Mouse (Mus musculus) forebrain, embryonic 14.5 days (tissue): Measurements from ENCODE around the gene Cd82. TPM values are rescaled to one million over a fixed set of nuclear protein-coding genes. Genes with fewer than 3 reads are reported as not detected.

ENCODE experiments used
- ATAC-seq: fragments of 200-750 bp; cut with Nextera tagmentation; 2 replicates; pipeline ENCODE4 v1.8.0; 2017; ENCODE audit warnings: mild to moderate bottlenecking, moderate library complexity
- DNase-seq: peaks from one replicate; pipeline ENCODE4 v3.0.0-alpha.2; 2015; ENCODE audit warnings: low spot score
- H3K27ac ChIP-seq: fragments of 300-500 bp; sonication (generic); 2 replicates; pipeline ENCODE4 v1.5.1; 2014; ENCODE audit warnings: low read depth, mild to moderate bottlenecking, control low read depth, low read length, moderate library complexity
- H3K27me3 ChIP-seq: fragments of 300-500 bp; sonication (generic); replicated peaks from 2 replicates; pipeline ENCODE4 v1.6.1; 2014; ENCODE audit warnings: low read length, control low read depth, mixed read lengths; ENCODE audit not compliant: control insufficient read depth, insufficient read depth
- H3K36me3 ChIP-seq: fragments of 300-500 bp; sonication (generic); 2 replicates; pipeline ENCODE4 v1.6.1; 2014; ENCODE audit warnings: low read length, control low read depth; ENCODE audit not compliant: control insufficient read depth, insufficient read depth
- H3K4me1 ChIP-seq: fragments of 300-500 bp; sonication (generic); 2 replicates; pipeline ENCODE4 v1.6.1; 2014; ENCODE audit warnings: antibody characterized with exemption, low read length, control low read depth; ENCODE audit not compliant: control insufficient read depth, insufficient read depth
- H3K4me2 ChIP-seq: fragments of 300-500 bp; sonication (generic); 2 replicates; pipeline ENCODE4 v1.6.1; 2014; ENCODE audit warnings: mild to moderate bottlenecking, control low read depth, low read length
- H3K4me3 ChIP-seq: fragments of 300-500 bp; sonication (generic); 2 replicates; pipeline ENCODE4 v1.5.1; 2014; ENCODE audit warnings: low read depth, low read length, control low read depth
- H3K9ac ChIP-seq: fragments of 300-500 bp; sonication (generic); 2 replicates; pipeline ENCODE4 v1.6.1; 2014; ENCODE audit warnings: mild to moderate bottlenecking, low read length, control low read depth, moderate library complexity
- H3K9me3 ChIP-seq: fragments of 300-500 bp; sonication (generic); replicated peaks from 2 replicates; pipeline ENCODE4 v1.6.1; 2016; ENCODE audit warnings: low read length, control low read depth, mixed read lengths; ENCODE audit not compliant: control insufficient read depth
- WGBS: fragments of 180-500 bp; shearing (Covaris S2); extraction: QIAGEN DNeasy Blood & Tissue Kit; methylation state at CpG from one replicate; pipeline ENCODE4 v1.1.7; 2014; 5-methylcytosine and 5-hydroxymethylcytosine counted together
- polyA plus RNA-seq: library from polyadenylated mRNA; unstranded; fragments of >200 nt; fragmentation: Nextera tagmentation; extraction: Ambion mirVana; gene quantifications from 2 replicates; pipeline ENCODE4 v1.2.1, GENCODE M21; 2014

Cd82 gene
- polyA plus RNA-seq, 1 experiment from 2014 or later = 16.8 TPM

GRCm38 (mm10) chr2:93451219-93451938 lies 11.6 kb downstream of the Cd82 start:
- H3K27me3 ChIP-seq = no peaks in the 10 kb centered on the region
- DNase-seq = no peak
- no peak overlapping the region for H3K27ac ChIP-seq
- no peaks in the 10 kb centered on the region for H3K9me3 ChIP-seq
- H3K36me3 ChIP-seq = no peaks in the 10 kb centered on the region
- H3K4me2 ChIP-seq = no peak overlapping the region
- ATAC-seq = no peak
- WGBS = 70% methylated on average over 6 of the region's 6 CpGs
- H3K4me1 ChIP-seq = no peaks in the 10 kb centered on the region
- no peak overlapping the region for H3K9ac ChIP-seq
- no peak overlapping the region for H3K4me3 ChIP-seq

- Histone ChIP-seq H3K4me1 (no peaks in the 10 kb centered on the region), H3K4me3 (no peak overlapping the region), H3K27ac (no peak overlapping the region), H3K9me3 (no peaks in the 10 kb centered on the region), H3K36me3 (no peaks in the 10 kb centered on the region), H3K9ac (no peak overlapping the region), H3K4me2 (no peak overlapping the region), H3K27me3 (no peaks in the 10 kb centered on the region)
- WGBS = 91% methylated on average over 7 of the region's 7 CpGs
- no peak for ATAC-seq
- DNase-seq = no peak
Measured at GRCm38 (mm10) chr2:93450695-93451094, 12.2 kb downstream of the Cd82 start.

- no peaks in the 10 kb centered on the region for H3K36me3 ChIP-seq
- no peak for DNase-seq
- no peaks in the 10 kb centered on the region for H3K4me1 ChIP-seq
- H3K4me2 ChIP-seq = no peak overlapping the region
- H3K9ac ChIP-seq = no peak overlapping the region
- ATAC-seq = no peak
- no peak overlapping the region for H3K27ac ChIP-seq
- WGBS = 64% methylated on average over 2 of the region's 2 CpGs
- no peaks in the 10 kb centered on the region for H3K27me3 ChIP-seq
- no peaks in the 10 kb centered on the region for H3K9me3 ChIP-seq
- H3K4me3 ChIP-seq = no peak overlapping the region
Measured at GRCm38 (mm10) chr2:93449657-93450056, 13.3 kb downstream of the Cd82 start.

GRCm38 (mm10) chr2:93448774-93449173 lies 14.2 kb downstream of the Cd82 start:
- Histone ChIP-seq H3K27ac (no peak overlapping the region), H3K4me1 (no peaks in the 10 kb centered on the region), H3K4me3 (no peak overlapping the region), H3K9me3 (no peaks in the 10 kb centered on the region), H3K9ac (no peak overlapping the region), H3K27me3 (no peaks in the 10 kb centered on the region), H3K36me3 (no peaks in the 10 kb centered on the region), H3K4me2 (no peak overlapping the region)
- DNase-seq (no peak), ATAC-seq (no peak)
- 65% methylated on average over 5 of the region's 5 CpGs for WGBS

DNA sequence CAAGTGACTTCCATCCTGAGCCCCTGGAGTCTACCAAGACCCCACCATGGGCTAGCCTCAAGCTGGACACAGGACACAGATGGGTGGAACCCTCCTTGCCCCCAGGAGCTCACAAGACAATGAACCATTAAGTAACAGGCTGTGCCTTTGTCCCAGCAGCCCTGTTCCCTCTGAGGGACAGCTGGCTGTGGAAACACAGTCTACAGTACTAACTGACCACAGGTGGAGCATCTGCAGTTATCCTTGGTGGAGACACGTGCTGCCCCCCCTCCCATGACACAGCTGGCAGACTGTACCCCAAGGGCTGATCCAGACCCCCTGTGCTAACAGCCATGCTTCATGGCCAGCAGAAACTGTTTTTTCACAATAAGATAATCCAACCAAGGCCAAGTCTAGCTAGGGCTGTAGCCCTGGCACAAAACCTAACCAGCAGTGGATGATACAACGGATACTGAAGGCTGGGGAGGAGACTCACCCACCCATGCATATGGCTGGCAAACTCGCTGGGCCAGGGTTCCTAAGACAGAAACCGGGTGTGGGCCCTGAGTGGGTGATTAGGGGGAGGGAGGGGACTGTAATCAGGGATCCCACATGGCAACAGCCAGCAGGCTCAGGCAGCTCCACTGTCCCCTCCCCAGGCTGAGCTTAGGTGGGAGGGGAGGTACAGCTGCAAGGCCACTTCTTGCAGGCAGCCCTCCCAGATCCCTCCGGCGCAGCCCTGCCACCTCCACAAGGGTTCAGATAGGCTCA lies 15.3 kb downstream of the Cd82 start:
- H3K9ac ChIP-seq = no peak overlapping the region
- WGBS = 71% methylated on average over 6 of the region's 6 CpGs
- no peak for ATAC-seq
- no peaks in the 10 kb centered on the region for H3K27me3 ChIP-seq
- H3K4me1 ChIP-seq = no peaks in the 10 kb centered on the region
- no peak overlapping the region for H3K27ac ChIP-seq
- no peak overlapping the region for H3K4me2 ChIP-seq
- DNase-seq = no peak
- H3K4me3 ChIP-seq = no peak overlapping the region
- no peaks in the 10 kb centered on the region for H3K36me3 ChIP-seq
- no peaks in the 10 kb centered on the region for H3K9me3 ChIP-seq

- ATAC-seq (no peak), DNase-seq (no peak)
- no peaks in the 10 kb centered on the region for H3K9me3 ChIP-seq
- no peak overlapping the region for H3K27ac ChIP-seq
- no peak overlapping the region for H3K4me3 ChIP-seq
- no peak overlapping the region for H3K4me2 ChIP-seq
- WGBS = 62% methylated on average over 13 of the region's 13 CpGs
- no peaks in the 10 kb centered on the region for H3K4me1 ChIP-seq
- no peaks in the 10 kb centered on the region for H3K27me3 ChIP-seq
- H3K9ac ChIP-seq = no peak overlapping the region
- H3K36me3 ChIP-seq = no peaks in the 10 kb centered on the region
Measured at GRCm38 (mm10) chr2:93446606-93447353, 16.2 kb downstream of the Cd82 start.

GRCm38 (mm10) chr2:93445237-93445651 lies 17.7 kb downstream of the Cd82 start:
- no peak overlapping the region for H3K27ac ChIP-seq
- ATAC-seq = no peak
- H3K4me2 ChIP-seq = no peak overlapping the region
- no peaks in the 10 kb centered on the region for H3K9me3 ChIP-seq
- H3K36me3 ChIP-seq = no peaks in the 10 kb centered on the region
- H3K4me3 ChIP-seq = no peak overlapping the region
- 87% methylated on average over 5 of the region's 5 CpGs for WGBS
- no peaks in the 10 kb centered on the region for H3K27me3 ChIP-seq
- no peak overlapping the region for H3K9ac ChIP-seq
- H3K4me1 ChIP-seq = no peaks in the 10 kb centered on the region
- DNase-seq = no peak

- H3K9ac ChIP-seq = no peak overlapping the region
- H3K4me1 ChIP-seq = 0 out of 2 replicates have a peak, but pooled peaks cover 4% of the 10 kb centered on the region
- no peak overlapping the region for H3K4me3 ChIP-seq
- DNase-seq (no peak), ATAC-seq (no peak)
- H3K4me2 ChIP-seq = no peak overlapping the region
- H3K27ac ChIP-seq = no peak overlapping the region
- H3K36me3 ChIP-seq = no peaks in the 10 kb centered on the region
- WGBS = 84% methylated on average over 7 of the region's 7 CpGs
- H3K9me3 ChIP-seq = no peaks in the 10 kb centered on the region
- no peaks in the 10 kb centered on the region for H3K27me3 ChIP-seq
Measured at GRCm38 (mm10) chr2:93444280-93444679, 18.7 kb downstream of the Cd82 start.
